Mouse (Mus musculus) myocyte (in vitro differentiated cells): ENCODE measurements at regions not wholly inside any gene's neighbourhood (a gene's known extent, or its start where the extent isn't known, plus 50 kb on each side); places are given as distances from the start of the nearest gene placed in this dataset.
A peak's percentile ranks its signal among the peaks of the same experiment; 100 is the strongest.

Experiments
- H3K27me3 ChIP-seq: one replicate; pipeline ENCODE4 v1.6.1; 2011; ENCODE audit not compliant: control insufficient read depth, insufficient read depth, insufficient read length
- H3K36me3 ChIP-seq: one replicate; pipeline ENCODE4 v1.6.1; 2011; ENCODE audit not compliant: control insufficient read depth, insufficient read depth
- H3K4me2 ChIP-seq: one replicate; pipeline ENCODE4 v1.6.1; 2011; ENCODE audit warnings: low read depth, control low read depth
- H3K4me3 ChIP-seq: one replicate; pipeline ENCODE4 v1.5.1; 2011; ENCODE audit warnings: mild to moderate bottlenecking, control low read depth, moderate library complexity
- H3K79me2 ChIP-seq: one replicate; pipeline ENCODE4 v1.6.1; 2011; ENCODE audit not compliant: control insufficient read depth, insufficient read depth
- H3ac ChIP-seq: one replicate; pipeline ENCODE4 v1.6.1; 2011; ENCODE audit not compliant: control insufficient read depth, insufficient read length
- CEBPB ChIP-seq: IDR thresholded peaks from 2 replicates; pipeline ENCODE4 v1.6.1; 2011; ENCODE audit warnings: mild to moderate bottlenecking, moderate library complexity; ENCODE audit not compliant: poor library complexity, insufficient read depth, severe bottlenecking
- E2F4 ChIP-seq: IDR thresholded peaks from one replicate; pipeline ENCODE4 v1.6.1; 2011; ENCODE audit warnings: mild to moderate bottlenecking, control low read depth, moderate library complexity; ENCODE audit not compliant: insufficient read depth
- MAX ChIP-seq: IDR thresholded peaks from one replicate; pipeline ENCODE4 v1.6.1; 2011; ENCODE audit warnings: low read depth, mild to moderate bottlenecking, control low read depth
- MYOD1 ChIP-seq, 3 experiments: IDR thresholded peaks; one replicate each; pipeline ENCODE4 v1.6.1; 2011; ENCODE audit warnings: control low read depth in 2 of 3, low read depth in 2 of 3, mild to moderate bottlenecking in 2 of 3, moderate library complexity in 1 of 3; ENCODE audit not compliant: insufficient read length in 2 of 3, control insufficient read depth in 1 of 3
- MYOG ChIP-seq, 3 experiments: IDR thresholded peaks; one replicate each; pipeline ENCODE4 v1.6.1; 2011; ENCODE audit warnings: control low read depth in 2 of 3, low read depth in 2 of 3, mild to moderate bottlenecking in 2 of 3; ENCODE audit not compliant: insufficient read length in 2 of 3, control insufficient read depth in 1 of 3, insufficient read depth in 1 of 3
- POLR2A ChIP-seq: IDR thresholded peaks from one replicate; pipeline ENCODE4 v1.6.1; 2011; ENCODE audit warnings: low read depth, mild to moderate bottlenecking, control low read depth, moderate library complexity; ENCODE audit not compliant: insufficient read length
- POLR2AphosphoS2 ChIP-seq: IDR thresholded peaks from one replicate; pipeline ENCODE4 v1.6.1; 2011; ENCODE audit warnings: low read depth, control low read depth; ENCODE audit not compliant: insufficient read length
- REST ChIP-seq: IDR thresholded peaks from one replicate; pipeline ENCODE4 v1.6.1; 2011; ENCODE audit warnings: mild to moderate bottlenecking, control low read depth, moderate library complexity; ENCODE audit not compliant: insufficient read depth, insufficient read length
- SRF ChIP-seq: IDR thresholded peaks from one replicate; pipeline ENCODE4 v1.6.1; 2011; ENCODE audit warnings: low read depth; ENCODE audit not compliant: control insufficient read depth, insufficient read length
- TCF12 ChIP-seq: IDR thresholded peaks from one replicate; pipeline ENCODE4 v1.6.1; 2011; ENCODE audit warnings: mild to moderate bottlenecking, control low read depth; ENCODE audit not compliant: poor library complexity, insufficient read depth, severe bottlenecking
- TCF3 ChIP-seq: IDR thresholded peaks from one replicate; pipeline ENCODE4 v1.6.1; 2011; ENCODE audit warnings: low read depth, control low read depth; ENCODE audit not compliant: insufficient read length
- USF1 ChIP-seq: IDR thresholded peaks from one replicate; pipeline ENCODE4 v1.6.1; 2011; ENCODE audit warnings: low read depth, mild to moderate bottlenecking, control low read depth, moderate library complexity

DNA sequence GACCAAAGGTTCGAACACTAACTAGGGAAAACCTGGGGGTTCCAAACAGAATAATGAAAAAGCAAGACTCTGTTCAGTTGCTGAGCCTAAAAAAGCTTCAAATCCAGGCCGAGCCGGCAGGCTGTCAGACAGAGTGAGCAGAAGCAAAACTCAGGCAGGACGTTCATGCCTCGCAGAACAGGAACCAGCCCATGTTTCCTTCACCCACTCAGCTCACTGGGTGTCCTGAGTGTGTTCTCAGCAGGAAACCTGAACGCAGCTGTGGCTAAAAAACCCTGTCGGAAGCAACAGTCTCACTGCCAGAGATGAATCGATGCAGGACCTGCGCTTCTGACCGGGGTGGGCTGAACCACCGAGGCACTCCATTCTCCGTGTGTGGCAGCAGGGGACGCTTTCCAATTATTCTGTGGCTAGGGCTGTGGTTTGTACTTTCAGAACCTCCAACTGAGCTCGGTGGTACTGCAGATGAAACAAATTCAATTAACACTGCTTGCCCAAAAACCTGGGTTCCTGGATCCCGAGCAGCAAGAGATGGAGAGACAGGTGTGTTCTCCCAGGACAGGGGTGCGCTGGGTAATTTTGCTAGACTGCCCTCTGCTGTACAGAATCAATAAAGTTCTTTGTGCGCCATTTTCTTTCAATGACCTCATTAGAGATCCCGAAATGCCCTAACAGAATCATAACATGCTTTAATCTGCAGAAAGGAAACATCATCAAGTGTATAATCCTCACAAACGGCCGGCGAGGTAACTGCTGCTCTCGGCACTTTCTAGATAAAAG lies 121.1 kb upstream of the Akirin2 start:
- no peak overlapping the region for H3K4me2 ChIP-seq
- no peak overlapping the region for H3ac ChIP-seq
- no peak overlapping the region for H3K4me3 ChIP-seq
- no peaks in the 10 kb centered on the region for H3K27me3 ChIP-seq
- no peaks in the 10 kb centered on the region for H3K79me2 ChIP-seq
- H3K36me3 ChIP-seq = no peaks in the 10 kb centered on the region
- no peak for TF ChIP-seq TCF12
- no peak for TF ChIP-seq POLR2AphosphoS2
- no peak for TF ChIP-seq MAX
- TF ChIP-seq TCF3 = no peak
- no peak for TF ChIP-seq MYOG (IDR thresholded peaks at IDR 0.05; ENCODE audit: control insufficient read depth in 1 of 3, insufficient read depth in 1 of 3, insufficient read length in 2 of 3, low read depth in 2 of 3)
- no peak for TF ChIP-seq CEBPB
- TF ChIP-seq E2F4 = no peak
- no peak for TF ChIP-seq REST
- TF ChIP-seq USF1 = no peak
- TF ChIP-seq MYOD1 (IDR thresholded peaks at IDR 0.05; ENCODE audit: control insufficient read depth in 1 of 3, insufficient read length in 2 of 3, low read depth in 2 of 3) = no peak
- no peak for TF ChIP-seq SRF
- TF ChIP-seq POLR2A = no peak

DNA sequence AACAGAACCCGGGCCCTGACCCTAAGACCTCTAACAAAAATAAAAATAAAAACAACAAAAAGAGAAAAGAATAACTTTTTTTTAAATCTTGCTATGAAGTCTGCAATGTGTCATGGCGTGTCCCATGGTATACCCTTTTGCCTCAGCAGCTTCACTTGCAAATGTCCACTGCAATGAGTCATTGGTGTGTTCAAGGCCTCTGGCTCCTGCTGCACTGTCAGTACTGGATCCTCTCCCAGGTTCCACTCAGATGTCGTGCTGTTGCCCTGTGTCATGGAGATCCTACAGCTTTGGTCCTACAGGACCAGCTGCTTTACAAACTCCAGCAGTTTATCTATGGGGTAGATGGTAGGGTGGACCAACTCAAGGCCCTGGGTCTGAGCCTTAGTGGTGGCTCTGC lies 113.4 kb upstream of the Akirin2 start:
- no peaks in the 10 kb centered on the region for H3K36me3 ChIP-seq
- no peak overlapping the region for H3K4me3 ChIP-seq
- TF ChIP-seq POLR2AphosphoS2 (no peak), TCF12 (no peak), E2F4 (no peak), MYOG (IDR thresholded peaks at IDR 0.05; ENCODE audit: control insufficient read depth in 1 of 3, insufficient read depth in 1 of 3, insufficient read length in 2 of 3, low read depth in 2 of 3) (no peak), SRF (no peak), REST (no peak), MYOD1 (IDR thresholded peaks at IDR 0.05; ENCODE audit: control insufficient read depth in 1 of 3, insufficient read length in 2 of 3, low read depth in 2 of 3) (no peak), POLR2A (no peak), TCF3 (no peak), CEBPB (no peak), MAX (no peak), USF1 (no peak)
- H3K4me2 ChIP-seq = no peak overlapping the region
- no peaks in the 10 kb centered on the region for H3K79me2 ChIP-seq
- no peak overlapping the region for H3ac ChIP-seq
- no peaks in the 10 kb centered on the region for H3K27me3 ChIP-seq

DNA sequence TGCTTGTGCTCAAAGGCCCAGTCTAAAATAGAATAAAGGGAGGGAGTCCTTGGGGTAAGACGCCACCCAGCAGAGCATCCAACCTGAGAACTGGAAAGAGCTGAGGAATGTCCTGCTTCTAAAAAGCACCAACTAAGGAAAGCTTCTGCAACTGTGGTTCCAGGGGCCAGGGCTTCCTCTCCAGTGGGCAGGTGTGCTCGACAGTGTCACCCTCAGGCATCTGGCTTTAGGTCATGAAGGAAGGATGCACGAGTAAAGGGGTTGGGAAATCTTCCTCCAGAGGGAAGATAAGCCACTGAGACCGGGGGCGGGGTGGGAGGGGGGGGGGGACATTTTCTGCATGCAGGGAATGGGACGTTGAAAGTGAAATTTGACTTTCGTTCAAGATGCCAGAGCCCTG lies 101.2 kb upstream of the Akirin2 start:
- no peak for TF ChIP-seq POLR2AphosphoS2
- TF ChIP-seq MAX = no peak
- no peak for TF ChIP-seq E2F4
- TF ChIP-seq POLR2A = no peak
- no peak for TF ChIP-seq MYOG (IDR thresholded peaks at IDR 0.05; ENCODE audit: control insufficient read depth in 1 of 3, insufficient read depth in 1 of 3, insufficient read length in 2 of 3, low read depth in 2 of 3)
- TF ChIP-seq TCF12 = no peak
- TF ChIP-seq USF1 = no peak
- H3K36me3 ChIP-seq = no peaks in the 10 kb centered on the region
- H3K79me2 ChIP-seq = no peaks in the 10 kb centered on the region
- no peaks in the 10 kb centered on the region for H3K27me3 ChIP-seq
- H3ac ChIP-seq = no peak overlapping the region
- H3K4me3 ChIP-seq = no peak overlapping the region
- H3K4me2 ChIP-seq = no peak overlapping the region

DNA sequence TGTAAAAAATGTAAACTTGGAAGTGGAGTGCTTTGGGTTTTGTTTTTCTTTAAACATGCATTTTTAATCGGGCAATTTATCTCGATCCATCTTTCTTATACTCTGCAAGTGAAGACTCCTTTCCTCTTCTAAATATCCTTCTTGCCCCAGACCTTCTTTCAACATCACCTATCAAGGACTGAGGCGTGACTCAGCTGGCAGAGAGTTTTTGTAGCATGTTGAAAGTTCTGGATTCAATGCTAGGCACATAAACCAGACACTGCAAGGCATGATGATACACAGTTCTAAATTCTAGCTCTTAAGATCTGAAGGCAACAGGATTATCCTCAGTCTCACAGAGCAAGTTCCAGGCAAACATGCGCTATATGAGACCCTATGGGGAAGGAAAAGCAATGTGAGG lies 88.1 kb upstream of the Akirin2 start:
- no peak for TF ChIP-seq CEBPB
- TF ChIP-seq REST = no peak
- no peak for TF ChIP-seq MYOD1 (IDR thresholded peaks at IDR 0.05; ENCODE audit: control insufficient read depth in 1 of 3, insufficient read length in 2 of 3, low read depth in 2 of 3)
- TF ChIP-seq MYOG (IDR thresholded peaks at IDR 0.05; ENCODE audit: control insufficient read depth in 1 of 3, insufficient read depth in 1 of 3, insufficient read length in 2 of 3, low read depth in 2 of 3) = no peak
- no peak for TF ChIP-seq TCF3
- no peak for TF ChIP-seq USF1
- TF ChIP-seq MAX = no peak
- TF ChIP-seq POLR2AphosphoS2 = no peak
- TF ChIP-seq TCF12 = no peak
- no peak for TF ChIP-seq SRF
- TF ChIP-seq E2F4 = no peak
- no peak for TF ChIP-seq POLR2A
- Histone ChIP-seq H3K27me3 (no peaks in the 10 kb centered on the region), H3K4me2 (no peak overlapping the region), H3K79me2 (no peaks in the 10 kb centered on the region), H3K36me3 (no peaks in the 10 kb centered on the region), H3ac (no peak overlapping the region), H3K4me3 (no peak overlapping the region)

DNA sequence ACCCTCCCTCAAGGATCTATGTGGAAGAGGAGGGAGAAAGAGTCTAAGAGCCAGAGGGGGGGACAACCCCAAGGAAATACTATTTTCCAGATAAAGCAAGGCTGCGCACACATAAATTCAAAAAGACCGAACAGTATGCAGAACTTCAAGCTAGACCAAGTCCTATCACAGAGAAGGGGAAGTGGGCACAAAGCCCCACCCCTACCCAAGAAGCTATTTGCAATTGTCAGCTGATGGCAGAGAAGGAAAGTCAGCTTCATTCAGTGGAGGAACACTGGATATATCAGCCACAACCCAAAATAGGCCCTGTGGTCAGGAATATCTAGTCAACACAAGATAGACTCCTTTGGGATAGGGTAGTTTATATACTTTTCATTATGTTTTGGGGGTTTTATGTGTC lies 84.9 kb upstream of the Akirin2 start:
- H3K4me2 ChIP-seq = peak overlapping the region; percentile 18
- H3K27me3 ChIP-seq = no peaks in the 10 kb centered on the region
- TF ChIP-seq USF1 (no peak), POLR2A (no peak), TCF3 (no peak), MYOG (IDR thresholded peaks at IDR 0.05; ENCODE audit: control insufficient read depth in 1 of 3, insufficient read depth in 1 of 3, insufficient read length in 2 of 3, low read depth in 2 of 3) (no peak), POLR2AphosphoS2 (no peak), TCF12 (no peak), SRF (no peak), REST (no peak), MAX (no peak), E2F4 (no peak)
- no peaks in the 10 kb centered on the region for H3K79me2 ChIP-seq
- no peak overlapping the region for H3ac ChIP-seq
- no peaks in the 10 kb centered on the region for H3K36me3 ChIP-seq
- H3K4me3 ChIP-seq = no peak overlapping the region
